Mouse (Mus musculus) inflammation-experienced regulatory T-cells (primary cell): Measurements from ENCODE around the gene Pi16. TPM values are rescaled to one million over a fixed set of nuclear protein-coding genes. Genes with fewer than 3 reads are reported as not detected.

Experiments
- polyA plus RNA-seq, 2 experiments: library from polyadenylated mRNA; unstranded; fragments of 100-300 nt; shearing (Covaris generic); gene quantifications; one replicate each; pipeline ENCODE4 v1.2.1; 2017

Gene Pi16
- polyA plus RNA-seq: 1 to 10 TPM in 1 of 2 experiments, under 1 TPM in 1; 0.48 to 2.9 TPM

DNA sequence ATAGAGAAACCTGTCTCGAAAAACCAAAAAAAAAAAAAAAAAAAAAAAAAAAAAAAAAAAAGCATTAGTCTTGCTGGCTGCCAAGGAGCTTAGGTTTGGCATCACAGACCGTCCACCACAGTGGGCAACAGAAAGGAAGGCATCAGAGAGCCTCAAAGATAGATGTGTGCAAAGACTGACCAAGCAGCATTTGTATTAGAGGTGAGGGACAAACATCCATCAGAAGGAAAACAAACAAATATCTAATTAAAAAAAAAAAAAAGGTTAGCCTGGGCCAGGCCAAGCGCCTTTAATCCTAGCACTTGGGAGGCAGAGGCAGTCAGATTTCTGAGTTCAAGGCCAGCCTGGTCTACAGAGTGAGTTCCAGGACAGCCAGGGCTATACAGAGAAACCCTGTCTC is at the start of gene Pi16:
Gene Pi16, plus strand, starts transcription at position 301 of the 400 bp plus-strand sequence.

DNA sequence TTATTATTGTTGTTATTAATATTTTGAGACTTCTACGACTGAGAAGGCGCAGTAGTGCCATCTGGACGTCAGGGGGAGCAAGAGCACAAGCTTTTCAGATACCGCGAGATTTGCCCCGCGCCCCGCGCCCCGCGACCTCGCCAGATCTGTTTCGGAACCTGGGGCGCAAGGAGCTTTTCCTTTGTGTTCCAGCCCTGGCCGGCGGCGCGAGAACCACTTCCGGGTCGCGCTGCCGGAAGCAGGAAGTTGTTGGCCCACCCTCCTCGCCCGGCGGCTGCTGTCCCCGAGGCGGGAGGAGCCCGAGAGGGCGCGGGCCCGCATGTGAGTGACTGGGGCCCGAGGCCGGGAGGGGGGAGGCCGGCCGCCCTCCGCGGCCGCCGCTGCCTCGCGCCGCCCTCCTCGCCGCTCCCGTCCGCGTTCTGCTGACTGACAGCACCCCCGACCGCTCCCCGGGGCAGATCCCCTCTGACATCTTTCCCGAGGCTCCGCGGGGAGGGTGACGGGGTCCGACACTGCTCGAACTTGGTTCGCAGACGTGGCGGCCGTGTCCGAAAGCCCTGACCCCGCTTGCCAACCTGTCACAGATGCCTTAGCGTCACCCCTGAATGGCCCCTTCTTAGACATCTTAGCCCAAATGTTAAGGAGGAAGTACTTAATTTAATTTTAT is 48.7 kb upstream of the Pi16 start, which contains the start of gene BC004004:
Gene BC004004, plus strand, starts transcription at position 107 of the 667 bp plus-strand sequence.

DNA sequence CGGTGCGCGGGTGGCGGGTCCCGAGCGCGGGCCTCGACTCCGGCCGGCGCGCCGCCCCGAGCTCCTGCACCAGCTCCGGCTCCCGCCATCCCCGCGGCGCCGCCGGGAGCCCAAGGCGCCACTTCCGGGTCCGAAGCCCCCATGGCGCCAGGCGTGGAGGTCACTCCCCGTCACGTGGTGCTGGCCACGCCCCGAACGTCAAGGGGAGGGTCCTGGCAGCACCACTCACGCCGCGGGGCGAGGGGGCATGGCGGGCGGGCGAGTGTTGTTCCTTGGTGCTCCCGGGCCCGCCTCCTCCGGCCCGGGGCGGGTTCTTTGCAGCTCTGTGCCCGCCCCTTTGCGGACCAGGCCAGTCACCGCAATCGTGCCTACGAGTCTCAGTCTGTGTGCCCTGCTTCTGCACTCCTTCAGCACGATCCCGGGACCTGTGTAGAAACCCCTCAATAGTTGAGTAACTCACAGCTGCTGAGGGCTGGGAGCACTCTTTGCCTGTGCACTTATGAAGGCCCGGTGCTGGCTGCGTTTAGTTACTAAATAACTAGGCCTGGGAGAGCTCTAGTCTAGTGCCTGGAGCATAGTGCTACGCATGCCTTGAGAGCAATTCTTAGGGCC is 30.3 kb downstream of the Pi16 start, which contains the start of gene Mtch1:
Gene Mtch1, minus strand, starts transcription at position 290 of the 612 bp plus-strand sequence.

DNA sequence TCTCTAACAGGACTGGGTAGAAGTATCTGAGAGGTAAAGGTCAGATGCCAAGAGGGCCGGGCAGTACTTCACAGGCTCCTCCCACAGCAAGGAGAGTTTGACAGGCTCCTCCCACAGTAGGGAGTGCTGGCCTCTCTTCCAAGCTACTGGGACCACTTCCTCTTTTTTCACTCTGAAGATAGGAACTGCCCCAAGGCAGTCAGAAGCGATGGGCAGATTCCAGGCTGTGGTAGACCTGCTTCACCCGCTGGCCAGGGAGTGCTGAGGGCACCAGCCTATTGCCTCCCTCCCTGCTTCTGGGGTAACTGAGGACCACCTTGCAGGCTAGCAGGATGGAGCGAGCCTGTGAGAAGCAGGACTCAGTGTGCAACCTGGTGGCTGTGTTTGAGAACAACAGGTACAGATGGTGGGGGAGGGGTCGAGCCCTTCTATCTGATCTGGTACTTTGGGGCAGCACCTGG is 43.3 kb downstream of the Pi16 start, which contains the start of gene Fgd2:
Gene Fgd2, plus strand, starts transcription at position 154 of the 461 bp plus-strand sequence.

Other genes starting within 250 kb of the Pi16 start
- 1 to 10 TPM; 1.4 to 5.8 TPM for gene Cdkn1a, start 226.7 kb upstream of the Pi16 start, polyA plus RNA-seq
- 1 to 10 TPM in 1 of 2 experiments, not detected in 1; 1.3 TPM for gene Rab44, start 203.5 kb upstream of the Pi16 start, polyA plus RNA-seq
- 1 to 10 TPM in 1 of 2 experiments, under 1 TPM in 1; 0.86 to 1.5 TPM for gene Cpne5, start 79.5 kb upstream of the Pi16 start, polyA plus RNA-seq
- gene Ppil1, start 53.5 kb upstream of the Pi16 start, polyA plus RNA-seq: 10 to 100 TPM; 71.9 to 76.8 TPM
- gene BC004004, start 48.9 kb upstream of the Pi16 start, polyA plus RNA-seq: 100 to 1,000 TPM; 101 to 150 TPM
- gene Mtch1, start 30.3 kb downstream of the Pi16 start, polyA plus RNA-seq: 100 to 1,000 TPM; 112 to 125 TPM
- gene Fgd2, start 43.2 kb downstream of the Pi16 start, polyA plus RNA-seq: 10 to 100 TPM in 1 of 2 experiments, 1 to 10 TPM in 1; 2.4 to 10.8 TPM
- 10 to 100 TPM; 44.3 to 79.5 TPM for gene Pim1, start 173.1 kb downstream of the Pi16 start, polyA plus RNA-seq
- gene Gm17657, start 232.0 kb downstream of the Pi16 start, polyA plus RNA-seq: 1 to 10 TPM in 1 of 2 experiments, under 1 TPM in 1; 0.11 to 1.2 TPM
- 10 to 100 TPM; 33.4 to 33.5 TPM for gene Tbc1d22b, start 232.1 kb downstream of the Pi16 start, polyA plus RNA-seq
- gene Tmem217, start 234.7 kb downstream of the Pi16 start, polyA plus RNA-seq: 1 to 10 TPM; 4.9 to 6.3 TPM